Mouse (Mus musculus) heart, embryonic 16.5 days (tissue): ENCODE results near the gene Fscn1. TPM values are rescaled to one million over a fixed set of nuclear protein-coding genes. Genes with fewer than 3 reads are reported as not detected.

Experiments used
- ATAC-seq: fragments of 200-750 bp; cut with Nextera tagmentation; replicated peaks from 2 replicates; pipeline ENCODE4 v1.8.0; 2017; ENCODE audit warnings: moderate number of reproducible peaks; ENCODE audit not compliant: insufficient read depth, low FRiP score; ENCODE audit errors: extremely low read depth
- H3K27ac ChIP-seq: fragments of 300-500 bp; sonication (generic); 2 replicates; pipeline ENCODE4 v1.5.1; 2014; ENCODE audit warnings: mild to moderate bottlenecking, low read length, control low read depth, moderate library complexity
- H3K27me3 ChIP-seq: fragments of 300-500 bp; sonication (generic); 2 replicates; pipeline ENCODE4 v1.6.1; 2014; ENCODE audit warnings: low read length, mixed read lengths; ENCODE audit not compliant: control insufficient read depth, insufficient read depth
- H3K36me3 ChIP-seq: fragments of 300-500 bp; sonication (generic); 2 replicates; pipeline ENCODE4 v1.6.1; 2014; ENCODE audit not compliant: control insufficient read depth, insufficient read depth
- H3K4me1 ChIP-seq: fragments of 300-500 bp; sonication (generic); 2 replicates; pipeline ENCODE4 v1.6.1; 2014; ENCODE audit warnings: low read length, mixed read lengths; ENCODE audit not compliant: control insufficient read depth, insufficient read depth
- H3K4me2 ChIP-seq: fragments of 300-500 bp; sonication (generic); 2 replicates; pipeline ENCODE4 v1.6.1; 2014; ENCODE audit warnings: low read depth, mild to moderate bottlenecking, control low read depth, low read length
- H3K4me3 ChIP-seq: fragments of 300-500 bp; sonication (generic); 2 replicates; pipeline ENCODE4 v1.5.1; 2014; ENCODE audit warnings: mild to moderate bottlenecking, control low read depth, low read length
- H3K9ac ChIP-seq: fragments of 300-500 bp; sonication (generic); 2 replicates; pipeline ENCODE4 v1.6.1; 2014; ENCODE audit warnings: low read length, control low read depth
- H3K9me3 ChIP-seq: fragments of 300-500 bp; sonication (generic); replicated peaks from 2 replicates; pipeline ENCODE4 v1.6.1; 2016; ENCODE audit warnings: low read length; ENCODE audit not compliant: control insufficient read depth
- WGBS: fragments of 180-500 bp; shearing (Covaris S2); extraction: QIAGEN DNeasy Blood & Tissue Kit; methylation state at CpG from one replicate; pipeline ENCODE4 v1.1.7; 2014; 5-methylcytosine and 5-hydroxymethylcytosine counted together
- polyA plus RNA-seq: library from polyadenylated mRNA; unstranded; fragments of >200 nt; fragmentation: Nextera tagmentation; extraction: Ambion mirVana; gene quantifications from 2 replicates; pipeline ENCODE4 v1.2.1, GENCODE M21; 2015

The Fscn1 gene
- polyA plus RNA-seq, 1 experiment from 2014 or later, result 129 TPM

DNA sequence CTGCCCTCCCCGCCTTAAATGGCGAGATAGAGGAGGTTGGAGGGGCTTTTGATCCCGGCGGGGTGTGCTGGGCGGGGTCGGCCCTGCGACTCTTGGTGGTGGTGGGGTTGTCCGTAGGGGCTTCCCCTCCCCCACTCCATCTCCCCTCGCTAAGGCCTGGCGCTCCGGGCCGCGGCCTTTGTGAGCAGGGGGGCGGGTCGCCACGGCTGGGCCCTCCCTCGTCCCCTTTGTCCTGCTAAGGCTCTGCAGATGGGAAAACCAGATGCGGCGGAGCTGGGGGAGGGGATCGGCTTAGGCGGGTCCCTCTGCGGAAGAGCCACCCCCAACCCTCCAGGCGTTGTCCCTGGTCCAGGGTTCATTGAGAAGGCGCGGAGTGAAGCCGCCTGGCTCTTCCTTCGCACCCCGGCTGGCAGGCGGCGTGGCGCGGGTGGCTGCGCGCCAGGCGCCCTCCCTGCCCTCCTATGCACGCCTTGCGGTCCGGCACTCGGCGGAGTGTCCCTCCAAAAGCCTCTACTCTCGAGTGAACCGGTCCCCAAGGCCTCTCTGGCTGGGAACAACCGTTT, 1.8 kb downstream of the Fscn1 start:
- WGBS, result 2% methylated on average over 39 of the region's 43 CpGs
- peak overlapping the region; percentile 69 for H3K4me3 ChIP-seq
- peak overlapping the region; percentile 88 for H3K27ac ChIP-seq
- peak; percentile 64 for ATAC-seq
- H3K9ac ChIP-seq, result peak overlapping the region; percentile 87
- H3K9me3 ChIP-seq, result no peaks in the 10 kb centered on the region
- peak overlapping the region; percentile 81 for H3K4me2 ChIP-seq
- H3K4me1 ChIP-seq, result peaks cover 9% of the 10 kb centered on the region
- peaks cover 5% of the 10 kb centered on the region; the same call in 1 of the 2 replicates for H3K27me3 ChIP-seq
- H3K36me3 ChIP-seq, result no peaks in the 10 kb centered on the region

DNA sequence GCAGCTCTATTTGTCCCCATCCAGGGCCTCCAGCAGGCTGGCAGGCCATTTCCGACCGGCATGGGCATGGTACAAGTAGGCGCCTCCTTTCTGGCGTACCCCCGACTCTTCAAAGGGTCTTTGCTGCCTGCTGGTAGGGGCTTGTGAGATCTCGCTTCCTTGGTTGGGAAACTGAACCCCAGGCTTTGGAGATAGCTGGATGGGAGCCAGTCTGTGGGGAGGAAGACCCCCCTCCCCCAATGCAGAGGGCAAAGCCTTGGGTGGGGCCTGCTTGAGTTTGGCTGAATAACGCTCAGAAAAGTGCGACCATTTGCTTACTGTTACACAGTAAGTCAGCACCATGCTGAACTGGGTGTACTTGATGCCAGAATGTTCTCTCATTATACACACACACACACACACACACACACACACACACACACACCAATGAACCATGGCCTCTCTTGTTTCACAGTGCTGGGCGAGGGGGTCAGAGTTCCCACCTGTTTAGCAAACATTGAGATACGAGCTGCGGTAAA, 2.4 kb downstream of the Fscn1 start:
- H3K4me1 ChIP-seq, result peaks cover 9% of the 10 kb centered on the region
- peak overlapping the region; percentile 81 for H3K4me2 ChIP-seq
- H3K27ac ChIP-seq, result peak overlapping the region; percentile 88
- H3K27me3 ChIP-seq, result peaks cover 5% of the 10 kb centered on the region; the same call in 1 of the 2 replicates
- H3K9me3 ChIP-seq, result no peaks in the 10 kb centered on the region
- no peak for ATAC-seq
- H3K4me3 ChIP-seq, result peak overlapping the region; percentile 69
- peak overlapping the region; percentile 87 for H3K9ac ChIP-seq
- WGBS, result 19% methylated on average over 11 of the region's 11 CpGs
- no peaks in the 10 kb centered on the region for H3K36me3 ChIP-seq

DNA sequence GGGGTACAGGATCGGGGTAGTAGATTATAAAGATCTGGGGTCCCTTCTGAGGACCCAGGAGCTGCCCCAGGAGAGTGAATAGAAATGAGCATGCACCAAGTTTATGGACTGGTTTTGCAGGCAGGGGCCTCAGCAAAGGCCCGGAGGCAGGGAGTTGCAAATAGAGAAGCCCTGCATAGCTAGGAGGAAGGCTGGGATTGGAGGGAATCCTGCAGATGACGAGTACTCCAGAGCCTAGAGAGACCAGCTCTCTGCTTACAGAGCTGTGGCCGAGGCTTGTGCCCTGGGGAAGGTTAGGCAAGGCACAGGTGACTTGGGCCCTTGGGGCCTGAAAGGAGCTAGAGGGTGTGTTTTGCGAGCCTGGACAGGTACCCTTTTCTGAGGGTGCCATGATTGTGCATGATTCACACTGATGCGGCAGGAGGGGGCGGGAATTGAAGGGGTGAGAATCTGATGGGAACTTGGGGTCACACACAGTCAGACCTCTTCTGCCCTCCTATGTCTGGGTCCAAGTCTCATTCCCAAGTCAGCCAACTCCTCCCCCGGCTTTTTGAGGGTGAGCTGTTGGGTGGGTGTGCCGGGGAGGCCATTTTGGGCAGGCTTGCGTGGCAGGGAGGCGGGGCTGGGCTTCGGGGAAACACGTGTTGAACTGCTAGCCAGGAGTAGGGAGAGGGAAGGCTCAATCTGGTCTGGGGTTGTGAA, 3.0 kb downstream of the Fscn1 start:
- H3K4me1 ChIP-seq, result peaks cover 9% of the 10 kb centered on the region
- peak overlapping the region; percentile 81 for H3K4me2 ChIP-seq
- H3K9ac ChIP-seq, result peak overlapping the region; percentile 87
- 20% methylated on average over 13 of the region's 13 CpGs for WGBS
- peak overlapping the region; percentile 88 for H3K27ac ChIP-seq
- H3K27me3 ChIP-seq, result peaks cover 5% of the 10 kb centered on the region; the same call in 1 of the 2 replicates
- no peaks in the 10 kb centered on the region for H3K9me3 ChIP-seq
- ATAC-seq, result no peak
- H3K4me3 ChIP-seq, result peak overlapping the region; percentile 69
- no peaks in the 10 kb centered on the region for H3K36me3 ChIP-seq

DNA sequence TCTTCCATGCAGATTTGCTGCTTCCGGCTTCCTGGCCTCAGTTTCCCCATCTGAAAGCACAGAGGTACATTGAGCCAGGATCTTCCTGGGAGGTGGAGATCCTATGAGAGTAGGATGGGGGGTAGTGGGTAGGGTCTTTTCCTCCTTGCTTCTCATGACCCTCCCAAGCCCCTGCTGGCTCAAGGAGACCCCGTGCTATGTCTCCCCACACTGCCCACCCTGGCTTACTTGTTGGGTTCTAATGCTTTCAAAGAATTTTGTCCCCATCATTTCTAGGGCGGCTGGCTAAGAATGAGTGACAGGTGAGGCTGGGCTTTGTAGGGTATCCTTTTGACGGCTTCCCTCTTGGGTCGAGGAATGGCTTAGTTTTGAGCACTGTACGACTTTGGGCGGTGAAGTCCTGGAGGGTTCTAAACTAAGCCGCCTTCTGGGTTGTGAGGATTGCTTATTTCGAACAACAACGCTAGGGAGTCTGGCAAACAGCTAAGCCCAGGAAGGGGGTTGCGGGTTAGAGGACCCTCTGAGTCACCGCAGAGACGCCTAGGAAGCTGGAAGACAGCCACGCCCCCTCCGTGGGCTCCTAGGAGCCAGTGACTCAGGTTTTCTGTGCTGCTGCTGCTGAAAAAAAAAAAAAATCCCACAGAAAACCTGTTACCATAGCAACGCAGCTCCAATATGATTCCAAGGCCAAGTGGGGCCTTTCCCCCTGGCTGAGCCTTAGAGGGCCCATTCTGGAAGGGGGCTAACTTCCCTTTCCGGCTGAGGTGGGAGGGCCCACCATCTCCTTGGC, 3.8 kb downstream of the Fscn1 start:
- Histone ChIP-seq H3K9me3 (no peaks in the 10 kb centered on the region), H3K4me1 (peaks cover 9% of the 10 kb centered on the region), H3K4me3 (peak overlapping the region; percentile 69), H3K27me3 (peaks cover 4% of the 10 kb centered on the region; the same call in 1 of the 2 replicates), H3K4me2 (peak overlapping the region; percentile 81), H3K9ac (peak overlapping the region; percentile 87), H3K27ac (peak overlapping the region; percentile 41; the same call in 1 of the 2 replicates), H3K36me3 (no peaks in the 10 kb centered on the region)
- 48% methylated on average over 17 of the region's 17 CpGs for WGBS
- ATAC-seq, result no peak

DNA sequence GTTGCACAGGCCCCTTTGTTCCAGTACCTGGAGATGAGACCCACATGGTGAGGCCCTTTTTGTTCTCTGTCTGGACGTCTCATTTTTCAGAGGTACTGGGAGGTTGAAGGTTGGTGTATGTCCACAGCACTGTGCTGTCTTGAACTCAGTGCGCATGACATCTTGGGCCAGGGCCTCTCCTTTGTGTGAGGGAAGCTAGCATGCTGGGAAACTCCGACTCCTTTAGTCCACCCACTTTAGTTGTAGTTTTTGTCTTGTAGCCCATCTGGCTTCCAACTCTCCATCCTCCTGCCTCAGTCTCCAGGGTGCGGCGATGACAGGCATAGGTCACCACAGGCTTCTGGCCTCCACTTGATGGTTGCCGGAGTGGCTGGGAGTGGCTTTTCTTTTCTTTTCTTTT, 4.5 kb downstream of the Fscn1 start:
- ATAC-seq, result no peak
- Histone ChIP-seq H3K27ac (no peak overlapping the region), H3K9ac (no peak overlapping the region), H3K9me3 (no peaks in the 10 kb centered on the region), H3K36me3 (peaks cover 1% of the 10 kb centered on the region), H3K4me2 (peak overlapping the region; percentile 81), H3K4me1 (peaks cover 9% of the 10 kb centered on the region), H3K27me3 (peaks cover 2% of the 10 kb centered on the region; the same call in 1 of the 2 replicates), H3K4me3 (peak overlapping the region; percentile 69; the same call in 1 of the 2 replicates)
- WGBS, result 82% methylated on average over 6 of the region's 6 CpGs

DNA sequence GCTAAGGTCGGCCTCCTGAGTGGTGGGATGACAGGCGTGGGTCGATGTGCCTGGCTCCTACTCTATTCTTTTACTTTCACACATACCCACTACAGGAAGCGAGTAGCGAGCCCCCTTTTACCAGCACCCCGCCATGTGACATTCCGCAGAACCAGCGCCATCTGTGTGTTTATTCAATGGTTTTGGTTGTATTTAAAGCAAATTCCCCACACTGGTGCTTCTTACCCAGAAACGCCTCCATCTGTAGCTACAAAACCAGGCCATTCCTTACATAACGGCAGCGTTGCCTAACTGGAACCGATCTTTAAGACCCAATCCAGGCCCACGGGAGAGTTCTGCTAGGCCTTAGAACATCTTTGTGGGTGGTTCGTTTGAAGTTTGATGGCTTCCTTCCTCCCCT, 8.3 kb downstream of the Fscn1 start:
- Histone ChIP-seq H3K4me3 (no peak overlapping the region), H3K36me3 (peaks cover 19% of the 10 kb centered on the region), H3K9ac (no peak overlapping the region), H3K27me3 (no peaks in the 10 kb centered on the region), H3K9me3 (0 out of 2 replicates have a peak, but pooled peaks cover 2% of the 10 kb centered on the region), H3K4me2 (no peak overlapping the region), H3K27ac (no peak overlapping the region), H3K4me1 (peaks cover 5% of the 10 kb centered on the region)
- ATAC-seq, result no peak
- 90% methylated on average over 14 of the region's 14 CpGs for WGBS

DNA sequence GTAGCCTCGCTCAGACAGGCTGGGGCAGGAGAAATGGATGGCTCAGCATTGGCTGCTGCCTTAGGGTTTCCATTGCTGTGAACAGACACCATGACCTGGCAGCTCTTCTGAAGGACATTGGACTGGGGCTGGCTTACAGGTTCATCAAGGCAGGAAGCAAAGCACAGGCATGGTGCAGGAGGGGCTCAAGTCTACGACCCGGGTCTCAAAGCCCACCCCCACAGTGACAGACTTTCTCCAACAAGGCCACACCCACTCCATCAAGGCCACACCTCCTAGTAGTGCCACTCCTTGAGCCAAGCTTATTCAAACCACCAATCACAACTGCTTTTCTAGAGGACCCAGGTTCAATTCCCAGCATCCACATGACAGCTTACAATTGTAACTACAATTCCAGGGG, 13.8 kb downstream of the Fscn1 start:
- no peak overlapping the region for H3K4me2 ChIP-seq
- no peak for ATAC-seq
- peaks cover 9% of the 10 kb centered on the region for H3K4me1 ChIP-seq
- 45% methylated on average over 3 of the region's 3 CpGs for WGBS
- H3K27me3 ChIP-seq, result no peaks in the 10 kb centered on the region
- peaks cover 19% of the 10 kb centered on the region for H3K36me3 ChIP-seq
- H3K27ac ChIP-seq, result no peak overlapping the region; the same call in 1 of the 2 replicates
- no peak overlapping the region for H3K9ac ChIP-seq
- H3K4me3 ChIP-seq, result no peak overlapping the region
- 0 out of 2 replicates have a peak, but pooled peaks cover 2% of the 10 kb centered on the region for H3K9me3 ChIP-seq

DNA sequence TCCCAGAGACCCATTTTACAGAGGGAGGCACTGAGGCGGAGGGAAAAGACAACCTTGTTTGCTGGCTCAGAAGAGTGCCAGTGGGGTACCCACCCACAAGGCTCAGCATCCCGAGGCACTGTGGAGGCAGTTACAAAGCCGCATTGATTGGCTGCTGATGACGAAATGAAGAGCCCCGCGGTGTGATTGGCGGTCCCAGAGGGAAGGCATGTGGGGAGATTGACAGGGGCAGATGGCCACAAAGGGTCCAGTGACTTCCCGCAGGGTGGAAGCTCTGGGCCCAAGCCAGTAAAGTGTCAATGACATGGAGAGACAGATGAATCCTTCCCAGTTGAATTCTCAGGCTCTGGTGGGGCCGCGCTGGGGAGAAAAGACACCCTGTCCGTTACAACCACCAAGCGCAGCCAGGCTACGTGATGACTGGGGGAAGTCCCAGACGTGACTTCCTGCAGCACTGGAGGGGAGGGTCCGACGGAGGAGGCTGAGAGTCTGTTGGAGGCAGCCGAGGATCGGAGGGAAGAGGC, 14.5 kb downstream of the Fscn1 start:
- Histone ChIP-seq H3K9me3 (0 out of 2 replicates have a peak, but pooled peaks cover 2% of the 10 kb centered on the region), H3K27me3 (no peaks in the 10 kb centered on the region), H3K4me1 (peaks cover 9% of the 10 kb centered on the region), H3K27ac (peak overlapping the region; percentile 7), H3K4me3 (peak overlapping the region; percentile 25), H3K36me3 (peaks cover 18% of the 10 kb centered on the region), H3K4me2 (peak overlapping the region; percentile 54), H3K9ac (0 out of 2 replicates have a peak overlapping the region, but pooled peaks have one; percentile 21)
- WGBS, result 11% methylated on average over 18 of the region's 18 CpGs
- ATAC-seq, result peak; percentile 69
